Mouse (Mus musculus) neural tube, embryonic 14.5 days (tissue): Measurements from ENCODE around the gene Cpt1a. TPM values are rescaled to one million over a fixed set of nuclear protein-coding genes. Genes with fewer than 3 reads are reported as not detected.
A peak's percentile ranks its signal among the peaks of the same experiment; 100 is the strongest.

Source experiments
- ATAC-seq: fragments of 200-750 bp; cut with Nextera tagmentation; 2 replicates; pipeline ENCODE4 v1.8.0; 2017; ENCODE audit warnings: low read depth, mild to moderate bottlenecking, moderate TSS enrichment, moderate library complexity
- H3K27ac ChIP-seq: fragments of 300-500 bp; sonication (generic); 2 replicates; pipeline ENCODE4 v1.5.1; 2014; ENCODE audit warnings: low read depth, mild to moderate bottlenecking, control low read depth, low read length, moderate library complexity, mixed read lengths
- H3K27me3 ChIP-seq: fragments of 300-500 bp; sonication (generic); 2 replicates; pipeline ENCODE4 v1.6.1; 2014; ENCODE audit warnings: low read length; ENCODE audit not compliant: control insufficient read depth, insufficient read depth
- H3K36me3 ChIP-seq: fragments of 300-500 bp; sonication (generic); 2 replicates; pipeline ENCODE4 v1.6.1; 2014; ENCODE audit warnings: low read length, mixed read lengths; ENCODE audit not compliant: control insufficient read depth, insufficient read depth
- H3K4me1 ChIP-seq: fragments of 300-500 bp; sonication (generic); 2 replicates; pipeline ENCODE4 v1.6.1; 2014; ENCODE audit warnings: low read length; ENCODE audit not compliant: control insufficient read depth, insufficient read depth
- H3K4me2 ChIP-seq: fragments of 300-500 bp; sonication (generic); 2 replicates; pipeline ENCODE4 v1.6.1; 2014; ENCODE audit warnings: mild to moderate bottlenecking, low read depth, low read length, control low read depth
- H3K4me3 ChIP-seq: fragments of 300-500 bp; sonication (generic); 2 replicates; pipeline ENCODE4 v1.5.1; 2014; ENCODE audit warnings: low read depth, low read length, control low read depth, mixed read lengths
- H3K9ac ChIP-seq: fragments of 300-500 bp; sonication (generic); replicated peaks from 2 replicates; pipeline ENCODE4 v1.6.1; 2014; ENCODE audit warnings: low read depth, mild to moderate bottlenecking, control low read depth, low read length, mixed read lengths
- H3K9me3 ChIP-seq: fragments of 300-500 bp; sonication (generic); 2 replicates; pipeline ENCODE4 v1.6.1; 2016; ENCODE audit warnings: low read length; ENCODE audit not compliant: control insufficient read depth
- WGBS: fragments of 180-500 bp; shearing (Covaris S2); extraction: QIAGEN DNeasy Blood & Tissue Kit; methylation state at CpG from one replicate; pipeline ENCODE4 v1.1.7; 2014; 5-methylcytosine and 5-hydroxymethylcytosine counted together
- polyA plus RNA-seq: library from polyadenylated mRNA; unstranded; fragments of >200 nt; fragmentation: Nextera tagmentation; extraction: Ambion mirVana; gene quantifications from 2 replicates; pipeline ENCODE4 v1.2.1, GENCODE M21; 2014

Gene Cpt1a
- 10.0 and 20.5 TPM in 2 replicates for polyA plus RNA-seq

DNA sequence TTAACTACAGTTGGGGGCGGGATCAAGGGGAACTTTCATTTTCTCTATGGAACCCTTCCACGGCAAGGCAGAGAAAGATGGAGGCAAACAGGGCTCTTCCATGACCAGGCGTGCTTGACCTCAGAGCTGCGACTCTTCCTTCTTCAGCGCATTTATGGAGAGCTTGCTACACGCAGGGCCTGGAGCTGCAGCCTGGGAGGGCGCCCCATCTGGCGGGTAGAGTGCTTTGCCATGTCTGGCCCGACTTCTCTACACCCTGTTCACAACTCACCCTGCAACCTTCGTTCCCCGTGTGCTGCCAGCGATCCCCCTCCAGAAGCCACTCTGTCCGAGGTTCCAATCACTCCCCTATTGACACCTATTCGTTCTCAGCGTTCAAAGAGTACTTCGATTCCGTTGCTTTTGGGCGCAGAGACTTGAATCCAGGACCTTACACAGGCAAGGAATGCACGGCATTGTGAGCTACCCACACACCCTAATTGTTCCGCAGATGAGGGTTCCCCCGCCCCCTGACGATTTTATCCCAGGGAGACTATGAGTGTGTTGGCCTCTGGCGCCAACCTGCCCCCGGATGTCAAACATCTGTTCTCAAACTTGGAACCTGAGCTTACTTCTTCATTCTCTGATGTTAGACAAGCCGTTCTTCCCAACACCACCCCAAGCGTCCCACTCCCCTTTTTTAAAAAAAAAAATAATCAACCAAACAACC is at the start of gene Cpt1a:
Cpt1a (plus strand) TSS at position 74 of the 709 bp plus-strand sequence.
- WGBS: 5% methylated on average over 26 of the region's 26 CpGs
- Histone ChIP-seq H3K4me2 (peak within 1 kb of the TSS; percentile 57), H3K4me1 (peaks cover 10% of the 10 kb centered on the region; the same call in 1 of the 2 replicates), H3K9ac (peak within 1 kb of the TSS; percentile 44; the same call in 1 of the 2 replicates), H3K4me3 (peak within 1 kb of the TSS; percentile 50), H3K36me3 (no peaks in the 10 kb centered on the region), H3K27me3 (peaks cover 21% of the 10 kb centered on the region), H3K27ac (no peak within 1 kb of the TSS), H3K9me3 (no peaks in the 10 kb centered on the region)
- no peak for ATAC-seq

DNA sequence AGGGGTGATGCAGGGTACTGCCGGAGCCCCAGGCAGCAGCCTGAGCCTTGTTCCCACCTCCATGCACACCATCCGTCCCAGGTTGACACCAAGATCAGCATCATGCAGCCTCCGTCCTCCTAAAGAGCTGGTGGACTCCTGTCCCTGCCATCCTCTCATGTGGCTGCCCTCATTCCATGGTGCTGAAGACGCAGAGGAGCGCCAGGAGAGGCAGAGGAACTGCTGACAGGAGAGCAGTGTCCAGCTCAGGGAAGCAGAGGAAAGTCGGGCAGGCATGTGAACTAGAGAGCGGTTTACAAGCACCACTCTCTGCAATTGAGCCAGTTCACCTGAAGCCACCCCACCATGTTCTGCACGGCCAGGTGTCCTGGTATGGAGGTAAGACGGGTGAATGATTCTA is 48.8 kb upstream of the Cpt1a start:
- Histone ChIP-seq H3K4me2 (no peak overlapping the region), H3K9ac (no peak overlapping the region), H3K36me3 (peaks cover 60% of the 10 kb centered on the region), H3K27me3 (no peaks in the 10 kb centered on the region), H3K27ac (no peak overlapping the region), H3K9me3 (no peaks in the 10 kb centered on the region), H3K4me3 (no peak overlapping the region), H3K4me1 (no peaks in the 10 kb centered on the region)
- no peak for ATAC-seq
- WGBS: 93% methylated on average over 9 of the region's 9 CpGs

DNA sequence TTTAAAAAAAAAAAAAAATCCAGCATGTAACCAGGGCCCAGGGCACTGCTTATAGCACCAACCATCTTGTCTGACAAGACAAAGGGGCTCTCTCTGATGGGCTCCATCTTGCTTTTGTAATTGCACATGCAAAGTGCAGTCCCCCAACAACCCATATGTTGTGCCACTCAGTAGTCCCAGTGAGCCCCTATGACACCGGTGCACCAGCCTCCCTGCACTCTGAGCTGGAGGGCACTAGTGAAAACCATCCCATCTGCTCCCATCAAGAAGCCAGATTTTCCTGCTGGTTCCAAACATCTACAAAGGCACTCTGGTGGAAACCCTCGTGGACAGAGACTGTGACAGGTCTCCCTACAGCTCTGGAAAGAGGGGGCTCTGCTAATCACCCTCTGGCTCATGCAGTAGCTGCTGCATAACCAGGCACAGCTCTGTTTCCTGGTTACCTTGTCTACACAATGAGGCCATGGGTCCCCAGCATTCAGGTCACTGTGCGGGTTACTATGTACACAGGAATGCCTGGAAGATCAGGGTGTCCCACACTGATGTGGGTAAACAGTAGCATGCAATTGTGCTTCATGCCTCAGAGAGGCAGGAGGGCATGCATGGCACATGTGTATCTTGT is 46.3 kb upstream of the Cpt1a start:
- Histone ChIP-seq H3K36me3 (peaks cover 45% of the 10 kb centered on the region), H3K9ac (no peak overlapping the region), H3K9me3 (no peaks in the 10 kb centered on the region), H3K4me2 (no peak overlapping the region), H3K27me3 (no peaks in the 10 kb centered on the region), H3K4me1 (no peaks in the 10 kb centered on the region), H3K27ac (no peak overlapping the region), H3K4me3 (no peak overlapping the region)
- ATAC-seq: no peak
- WGBS: 87% methylated on average over 3 of the region's 3 CpGs

DNA sequence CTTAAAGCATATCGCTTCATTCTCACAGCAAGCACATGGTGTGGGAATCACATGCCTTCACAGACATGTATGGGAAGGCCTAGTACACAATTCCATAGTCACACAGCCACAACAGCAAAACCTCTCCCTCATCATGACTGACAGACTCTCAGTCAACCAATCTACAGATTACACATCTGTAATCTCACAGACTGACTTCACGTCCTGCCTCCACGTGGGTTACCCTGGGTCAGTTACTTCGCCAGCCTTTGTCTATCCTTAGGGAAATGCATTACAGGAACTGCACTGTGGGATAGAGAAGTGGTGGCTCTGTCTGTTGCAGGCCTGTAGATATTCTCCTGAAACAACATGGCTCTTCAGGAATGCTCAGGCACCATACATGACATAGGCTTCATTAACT is 40.2 kb upstream of the Cpt1a start:
- Histone ChIP-seq H3K4me3 (peak overlapping the region; percentile 81), H3K27ac (no peak overlapping the region), H3K27me3 (no peaks in the 10 kb centered on the region), H3K4me2 (peak overlapping the region; percentile 70), H3K9me3 (no peaks in the 10 kb centered on the region), H3K9ac (peak overlapping the region; percentile 76; the same call in 1 of the 2 replicates), H3K4me1 (peaks cover 16% of the 10 kb centered on the region), H3K36me3 (peaks cover 21% of the 10 kb centered on the region; the same call in 1 of the 2 replicates)
- ATAC-seq: no peak
- WGBS: 71% methylated on average over 4 of the region's 4 CpGs

DNA sequence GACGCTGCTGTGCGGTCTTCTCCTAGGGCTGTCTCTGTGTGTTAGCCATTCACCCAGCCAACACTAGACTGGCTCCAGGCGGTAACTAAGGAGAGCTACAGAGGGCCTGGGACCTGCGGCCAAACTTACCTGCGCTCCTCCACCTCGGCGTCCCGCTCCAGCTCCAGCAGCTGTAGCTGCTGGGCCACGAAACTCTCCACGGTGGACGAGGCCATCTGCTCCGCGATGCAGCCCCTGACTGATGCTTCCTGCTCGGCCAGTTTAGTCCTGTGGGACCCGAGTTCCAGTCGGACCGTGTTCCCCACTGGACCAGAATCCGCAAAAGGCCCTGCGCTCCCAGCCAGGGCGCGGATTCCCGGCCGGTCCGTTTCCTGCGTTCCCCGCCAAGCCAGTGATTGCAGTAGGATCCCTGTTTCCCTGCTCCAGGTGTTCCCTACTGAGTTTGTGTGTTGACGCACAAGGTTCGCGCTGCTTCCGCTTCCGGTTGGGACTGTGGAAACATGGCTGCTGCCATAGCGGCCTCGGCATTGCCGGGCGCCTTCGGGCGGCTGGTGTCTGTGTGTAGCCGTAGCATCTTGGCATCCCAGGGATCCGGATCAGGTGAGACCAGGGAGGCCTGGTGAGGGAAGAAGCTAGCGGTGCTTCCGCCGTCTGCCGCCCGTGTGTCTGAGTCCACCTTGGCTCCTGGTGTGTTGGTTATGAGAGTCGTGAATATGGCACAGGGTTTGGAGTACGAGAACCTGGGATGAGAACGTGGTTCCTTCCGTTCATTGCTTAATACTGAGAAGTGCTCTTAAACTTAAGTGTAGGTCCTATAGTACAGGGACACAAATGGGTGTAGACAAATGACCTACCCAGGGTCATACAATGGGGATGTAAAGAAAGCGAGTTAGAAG is 39.3 kb upstream of the Cpt1a start, which contains the start of the genes Mrpl21 and Ighmbp2:
Mrpl21 (plus strand) TSS at position 330 of the 896 bp plus-strand sequence.
Ighmbp2 (minus strand) TSS at position 446 of the 896 bp plus-strand sequence.
- Histone ChIP-seq H3K9ac (peak within 1 kb of the TSS; percentile 76), H3K36me3 (peaks cover 16% of the 10 kb centered on the region; the same call in 1 of the 2 replicates), H3K4me2 (peak within 1 kb of the TSS; percentile 70), H3K27ac (peak within 1 kb of the TSS; percentile 62), H3K4me1 (peaks cover 16% of the 10 kb centered on the region), H3K4me3 (peak within 1 kb of the TSS; percentile 81), H3K9me3 (no peaks in the 10 kb centered on the region), H3K27me3 (no peaks in the 10 kb centered on the region)
- peak; percentile 96 for ATAC-seq
- under 1% methylated on average over 49 of the region's 49 CpGs for WGBS

DNA sequence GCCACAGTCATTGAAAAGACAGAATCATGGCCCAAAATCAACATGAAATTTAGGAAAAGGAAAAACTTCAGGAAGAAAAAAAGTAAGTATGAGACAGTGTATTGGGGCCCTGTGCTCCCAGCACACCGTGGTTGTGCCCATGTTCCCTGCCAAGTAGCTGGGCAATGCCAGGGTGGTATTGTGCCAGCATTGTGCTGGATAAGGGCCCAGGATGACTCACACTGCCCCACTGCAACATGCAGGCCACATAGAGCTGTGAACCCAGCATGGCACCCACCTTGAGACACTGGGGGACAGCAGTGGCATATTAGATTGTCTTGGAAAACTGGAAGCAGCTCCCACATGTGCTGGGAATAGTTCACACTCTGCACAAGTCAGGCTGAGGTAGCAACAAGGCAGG is 33.1 kb upstream of the Cpt1a start:
- H3K4me3 ChIP-seq: no peak overlapping the region
- H3K9me3 ChIP-seq: no peaks in the 10 kb centered on the region
- H3K9ac ChIP-seq: no peak overlapping the region
- H3K27me3 ChIP-seq: no peaks in the 10 kb centered on the region
- no peak overlapping the region for H3K27ac ChIP-seq
- no peaks in the 10 kb centered on the region for H3K4me1 ChIP-seq
- H3K36me3 ChIP-seq: peaks cover 30% of the 10 kb centered on the region
- no peak for ATAC-seq
- H3K4me2 ChIP-seq: no peak overlapping the region
- 96% methylated on average over 1 of the region's 1 CpGs for WGBS

DNA sequence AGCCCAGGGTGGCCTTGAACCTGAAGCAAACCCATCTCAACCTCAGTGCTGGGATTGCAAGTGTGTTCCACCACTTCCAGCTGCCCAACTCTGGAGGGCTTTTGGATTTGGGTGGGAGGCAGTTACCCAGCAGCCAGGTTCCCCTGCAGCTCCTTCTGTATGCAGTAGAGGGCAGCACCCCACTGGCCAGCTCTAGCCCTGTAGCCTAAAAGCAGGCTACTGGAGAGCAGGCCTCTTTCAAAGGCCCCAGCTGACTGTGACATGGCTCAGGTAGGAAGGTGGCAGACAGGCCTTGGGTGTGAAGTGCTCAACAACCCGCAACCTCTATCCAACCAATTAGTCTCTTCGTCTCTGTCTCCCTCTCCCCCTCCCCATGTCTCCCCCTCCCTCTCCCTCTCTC is 30.1 kb upstream of the Cpt1a start:
- H3K27me3 ChIP-seq: no peaks in the 10 kb centered on the region
- 81% methylated on average over 2 of the region's 2 CpGs for WGBS
- H3K4me3 ChIP-seq: no peak overlapping the region
- H3K27ac ChIP-seq: no peak overlapping the region
- H3K9me3 ChIP-seq: no peaks in the 10 kb centered on the region
- H3K4me1 ChIP-seq: no peaks in the 10 kb centered on the region
- ATAC-seq: peak; percentile 73; the same call in 1 of the 2 replicates
- peaks cover 20% of the 10 kb centered on the region for H3K36me3 ChIP-seq
- H3K4me2 ChIP-seq: no peak overlapping the region
- H3K9ac ChIP-seq: no peak overlapping the region

DNA sequence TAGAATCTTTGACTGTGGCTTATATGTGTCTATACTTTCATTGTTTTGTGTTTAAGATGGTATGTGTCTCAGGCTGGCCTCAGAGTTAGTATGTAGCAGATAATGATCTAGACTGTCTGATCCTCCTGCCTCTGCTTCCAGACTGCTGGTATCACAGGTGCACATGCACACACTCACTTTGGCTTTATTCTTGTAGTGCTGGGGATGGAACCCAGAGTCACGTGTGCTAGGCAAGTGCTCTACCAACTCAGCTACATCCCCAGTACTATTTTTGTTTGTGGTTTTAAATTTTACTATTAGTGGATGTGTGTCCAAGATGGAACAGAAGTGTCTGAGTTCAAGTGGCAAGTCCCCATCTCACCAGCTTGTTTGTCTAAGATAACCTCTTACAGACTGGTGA is 29.1 kb upstream of the Cpt1a start:
- no peak overlapping the region for H3K4me2 ChIP-seq
- 97% methylated on average over 1 of the region's 1 CpGs for WGBS
- H3K27ac ChIP-seq: no peak overlapping the region
- H3K36me3 ChIP-seq: peaks cover 20% of the 10 kb centered on the region
- no peak overlapping the region for H3K4me3 ChIP-seq
- no peaks in the 10 kb centered on the region for H3K9me3 ChIP-seq
- no peak for ATAC-seq
- H3K27me3 ChIP-seq: no peaks in the 10 kb centered on the region
- no peak overlapping the region for H3K9ac ChIP-seq
- H3K4me1 ChIP-seq: no peaks in the 10 kb centered on the region
